Mouse (Mus musculus) CD4-positive, CD25-positive, alpha-beta regulatory T cell, adult 2 months (primary cell): ENCODE results near the gene Gm10277.

Source experiments
- DNase-seq: peaks from one replicate; pipeline ENCODE4 v3.0.0-alpha.2; 2012; ENCODE audit warnings: low read depth, low spot score

The Gm10277 gene

DNA sequence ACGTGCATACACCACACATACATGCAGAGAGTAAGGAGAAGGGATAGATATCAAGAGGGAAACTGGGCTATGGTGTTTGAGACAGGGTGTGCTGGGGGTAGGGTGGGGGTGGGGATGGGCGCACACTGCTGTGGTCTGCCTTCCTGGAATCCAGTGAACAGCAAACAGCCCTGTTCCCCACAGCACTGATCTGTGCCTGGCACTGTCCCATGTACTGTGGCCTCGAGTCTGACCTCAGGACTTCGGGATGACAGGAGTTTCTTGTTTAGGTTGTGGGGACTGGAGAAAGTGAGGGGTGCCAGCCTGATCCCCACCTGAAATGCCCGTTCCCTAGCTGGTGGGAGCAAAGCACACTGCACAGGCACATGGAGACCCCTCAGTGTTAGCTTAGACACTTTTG lies at the start of gene Gm10277:
Gene Gm10277, minus strand, starts transcription at position 41 of the 400 bp plus-strand sequence.
- no peak for DNase-seq

DNA sequence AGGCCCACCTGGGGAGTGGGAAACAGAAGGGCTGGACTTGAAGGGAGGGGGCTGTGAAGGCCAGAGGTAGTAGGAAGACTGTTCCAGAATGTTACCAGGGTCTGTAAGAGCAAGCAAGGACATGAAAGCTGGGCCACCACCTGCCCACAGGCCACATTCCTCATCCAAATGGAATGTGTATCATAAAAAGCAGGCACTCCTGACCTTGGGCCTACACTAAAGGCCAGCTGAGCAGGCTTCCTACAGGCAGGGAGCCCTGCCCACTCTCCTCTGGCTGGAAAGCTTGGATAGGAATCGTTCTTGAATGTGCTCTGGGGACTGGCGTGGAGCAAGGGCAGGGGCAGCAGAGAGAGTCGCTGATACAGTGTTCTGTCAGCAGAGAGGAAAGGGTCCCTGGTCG lies 49.2 kb upstream of the Gm10277 start:
- DNase-seq, result no peak

DNA sequence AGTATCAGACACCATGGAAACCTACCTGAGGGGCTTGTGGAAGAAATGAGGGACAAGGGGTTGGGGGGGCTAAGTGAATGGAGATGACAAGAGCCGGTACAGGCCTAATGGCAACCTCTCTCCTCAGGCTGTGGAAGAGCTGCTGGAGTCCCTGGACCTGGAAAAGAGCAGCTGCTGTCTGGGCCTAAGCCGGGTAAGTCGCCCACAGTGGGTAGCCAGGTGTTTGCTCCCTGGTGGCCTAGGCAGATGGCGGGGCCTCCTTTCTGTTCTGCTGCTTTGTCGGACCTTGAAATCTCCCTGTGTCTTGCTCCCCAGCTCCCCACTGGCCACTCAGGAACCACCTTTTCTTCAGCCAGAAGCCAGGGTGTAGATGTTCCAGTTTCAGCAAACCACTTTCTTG lies 48.7 kb upstream of the Gm10277 start:
- DNase-seq, result no peak

GRCm38 (mm10) chr11:77835109-77835508 lies 47.6 kb upstream of the Gm10277 start:
- DNase-seq, result peak; percentile 36

DNA sequence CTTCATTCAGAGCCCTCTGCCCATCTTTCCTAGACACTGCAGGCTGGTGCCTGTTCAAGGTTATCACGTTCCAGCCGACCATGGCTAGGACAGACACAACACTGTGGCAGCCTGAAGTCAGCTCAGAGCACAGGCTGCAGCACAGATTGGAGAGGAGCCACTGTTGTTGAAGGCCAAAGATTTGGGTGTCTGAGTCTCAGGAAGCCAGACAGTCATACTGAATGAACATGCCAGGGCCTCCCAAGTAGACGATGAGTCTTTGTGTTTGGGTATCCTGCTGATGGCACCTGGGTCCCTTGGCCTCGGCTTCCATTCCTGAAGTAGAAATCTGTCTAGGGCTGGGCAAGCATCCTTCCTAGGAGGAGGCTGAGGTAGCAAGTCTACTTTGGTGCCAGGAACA lies 45.0 kb upstream of the Gm10277 start:
- no peak for DNase-seq

DNA sequence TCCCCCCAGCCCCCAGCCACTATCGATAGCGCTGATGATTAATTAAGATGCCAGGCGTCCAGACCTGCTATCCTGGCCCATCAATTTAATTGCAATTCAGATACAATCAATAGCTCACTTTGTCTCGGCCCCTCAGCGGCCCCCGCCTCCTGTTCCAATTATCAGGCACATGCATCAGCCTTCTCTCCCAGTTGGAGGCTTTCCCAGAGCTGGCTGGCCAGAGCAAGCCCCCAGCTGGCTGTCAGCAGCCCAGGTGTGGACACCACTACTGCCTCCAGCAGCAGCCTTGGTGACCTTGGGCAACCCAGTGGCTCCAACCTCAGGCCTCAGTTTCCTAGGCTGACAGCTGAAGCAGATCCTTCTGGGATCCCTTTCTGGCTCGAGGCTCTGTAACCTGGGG lies 43.3 kb upstream of the Gm10277 start:
- no peak for DNase-seq

GRCm38 (mm10) chr11:77829043-77829841 lies 41.7 kb upstream of the Gm10277 start:
- no peak for DNase-seq

DNA sequence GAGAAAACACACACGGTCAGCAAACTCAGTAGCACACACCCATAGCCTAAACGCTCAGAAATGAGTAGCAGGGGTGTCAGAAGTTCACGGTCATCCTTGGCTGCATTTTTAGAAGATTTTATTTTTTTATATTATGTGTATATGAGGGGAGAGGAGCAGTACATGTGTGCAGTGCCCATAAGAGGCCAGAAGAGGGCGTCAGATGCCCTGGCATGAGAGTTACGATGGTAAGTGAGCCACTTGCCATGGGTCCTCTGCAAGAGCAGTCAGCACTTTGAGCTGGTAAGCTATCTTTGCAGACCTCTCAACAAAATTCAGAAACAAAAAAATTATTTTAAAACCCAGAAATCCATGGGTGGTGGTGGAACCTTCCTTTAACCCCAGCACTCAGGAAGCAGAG lies 40.6 kb upstream of the Gm10277 start:
- no peak for DNase-seq

GRCm38 (mm10) chr11:77827241-77827995 lies 39.9 kb upstream of the Gm10277 start:
- DNase-seq, result peak; percentile 89

DNA sequence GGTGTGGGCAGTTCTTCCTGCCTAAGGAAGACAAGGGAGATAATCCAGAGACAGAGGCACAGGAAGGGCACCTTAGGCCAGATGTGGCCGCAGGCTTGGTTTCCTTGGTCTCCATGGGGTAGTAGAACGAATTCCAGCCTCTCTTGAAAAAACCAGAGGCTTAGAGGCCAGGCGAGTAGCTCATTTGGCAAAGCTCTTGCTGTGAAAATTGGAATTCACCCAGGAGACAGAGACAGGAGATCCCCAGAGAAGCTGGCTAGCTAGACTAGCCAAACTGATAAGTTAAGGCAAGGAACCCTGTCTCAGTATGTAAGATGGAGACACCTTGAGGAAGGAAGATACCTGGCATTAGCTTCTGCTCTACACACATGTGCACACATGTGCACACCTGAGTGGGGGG lies 38.8 kb upstream of the Gm10277 start:
- no peak for DNase-seq

GRCm38 (mm10) chr11:77825853-77826252 lies 38.3 kb upstream of the Gm10277 start:
- DNase-seq, result peak; percentile 81

DNA sequence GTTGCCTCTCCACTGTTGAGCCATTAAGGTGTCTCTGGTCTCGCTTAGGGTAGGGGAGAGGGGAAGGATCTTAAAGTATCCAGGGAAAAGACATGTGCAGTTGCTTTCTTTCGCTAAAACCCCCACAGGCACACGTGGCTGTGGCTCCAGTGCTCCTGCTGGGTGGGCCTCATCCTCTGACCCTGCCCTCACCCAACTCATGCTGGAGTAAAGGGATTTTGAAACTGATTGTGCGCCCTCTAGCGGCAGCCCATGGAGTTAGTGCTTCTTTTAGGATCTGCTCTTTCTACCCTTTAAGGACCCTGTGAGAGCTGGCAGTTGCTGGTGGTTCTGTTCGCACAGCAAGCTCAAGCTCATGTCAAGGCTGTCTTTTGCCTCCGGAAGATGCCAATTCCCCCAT lies 35.2 kb upstream of the Gm10277 start:
- DNase-seq, result peak; percentile 80

DNA sequence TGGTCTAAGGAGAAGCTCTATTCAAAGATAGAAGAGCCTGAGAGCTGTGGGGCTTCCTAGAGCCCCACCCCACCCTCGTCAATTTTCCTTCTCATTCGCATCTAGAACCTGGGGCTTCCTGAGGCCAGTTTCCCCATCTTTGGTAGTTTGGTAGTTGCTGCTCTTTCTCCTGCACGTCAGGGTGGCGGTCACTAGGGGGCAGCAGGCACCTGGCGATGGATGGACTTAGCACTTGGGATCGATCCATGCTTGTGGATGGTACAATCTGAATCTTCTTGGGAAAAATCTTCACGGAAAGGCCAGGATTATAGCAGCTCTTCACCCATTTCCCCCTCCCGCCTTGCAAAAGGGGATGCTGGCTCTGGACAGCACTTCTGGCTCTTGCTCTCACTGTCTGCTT lies 34.1 kb upstream of the Gm10277 start:
- DNase-seq, result peak; percentile 71

DNA sequence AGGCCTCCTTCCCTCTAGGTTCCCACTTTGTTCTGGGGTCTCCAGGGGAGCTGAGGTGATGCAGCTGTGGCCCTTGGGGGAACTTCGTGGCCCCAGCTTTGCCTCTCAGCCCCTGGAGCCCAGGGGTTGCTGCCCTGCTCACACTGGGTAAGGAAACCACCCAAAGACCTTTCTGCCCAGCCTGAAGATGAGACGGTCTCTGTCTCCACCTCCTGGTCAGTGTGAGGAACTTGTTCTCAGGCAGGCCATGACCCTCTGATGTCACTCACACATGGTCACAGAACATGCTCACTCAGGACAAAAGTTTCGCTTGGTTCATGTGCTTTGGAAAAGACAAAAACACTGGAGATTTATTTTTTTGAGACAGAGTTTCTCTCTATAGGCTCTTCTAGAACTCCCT lies 28.5 kb upstream of the Gm10277 start:
- peak; percentile 93 for DNase-seq

GRCm38 (mm10) chr11:77813969-77814368 lies 26.4 kb upstream of the Gm10277 start:
- DNase-seq, result no peak

GRCm38 (mm10) chr11:77810018-77810417 lies 22.5 kb upstream of the Gm10277 start:
- no peak for DNase-seq

DNA sequence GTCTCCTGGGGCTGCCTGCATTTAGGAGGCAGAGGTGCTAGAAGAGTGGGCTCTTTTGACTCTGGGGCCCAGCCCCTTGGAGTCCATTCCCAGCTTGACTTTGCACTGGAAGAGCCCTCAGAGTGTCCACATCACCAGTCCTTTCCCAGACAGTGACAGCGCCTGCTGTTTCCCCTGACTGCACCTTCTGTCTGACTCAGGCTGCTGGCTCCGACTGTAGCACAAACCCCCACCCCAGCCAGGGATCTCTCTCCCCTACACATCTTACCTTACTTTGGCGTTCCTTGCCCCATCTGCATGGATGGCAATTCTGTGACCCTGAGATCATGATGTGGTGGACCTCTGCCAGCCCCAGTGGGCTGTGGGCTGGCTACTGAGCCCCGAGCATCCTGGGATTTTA lies 21.7 kb upstream of the Gm10277 start:
- no peak for DNase-seq

GRCm38 (mm10) chr11:77808051-77808465 lies 20.5 kb upstream of the Gm10277 start:
- DNase-seq, result no peak

DNA sequence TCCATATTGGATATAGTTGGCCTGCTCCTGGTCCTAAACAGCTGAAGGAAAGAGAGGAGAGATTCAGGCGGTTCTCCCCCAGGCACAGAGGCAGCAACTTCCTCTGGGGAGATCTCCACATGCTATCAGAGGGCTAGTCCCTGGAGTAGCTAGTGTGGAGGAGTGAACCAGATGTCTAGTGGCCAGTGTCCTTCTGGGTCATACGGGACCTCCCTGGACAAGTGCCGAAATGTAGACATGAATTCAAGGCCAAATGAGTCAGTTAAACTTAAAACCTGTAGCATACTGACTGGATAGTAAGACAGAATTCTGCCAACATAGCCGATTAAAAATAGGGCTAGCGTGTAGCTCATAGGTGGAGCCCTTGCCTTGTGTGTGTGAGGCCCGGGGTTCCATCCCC lies 19.3 kb upstream of the Gm10277 start:
- DNase-seq, result no peak

GRCm38 (mm10) chr11:77806218-77806617 lies 18.7 kb upstream of the Gm10277 start:
- DNase-seq, result no peak

DNA sequence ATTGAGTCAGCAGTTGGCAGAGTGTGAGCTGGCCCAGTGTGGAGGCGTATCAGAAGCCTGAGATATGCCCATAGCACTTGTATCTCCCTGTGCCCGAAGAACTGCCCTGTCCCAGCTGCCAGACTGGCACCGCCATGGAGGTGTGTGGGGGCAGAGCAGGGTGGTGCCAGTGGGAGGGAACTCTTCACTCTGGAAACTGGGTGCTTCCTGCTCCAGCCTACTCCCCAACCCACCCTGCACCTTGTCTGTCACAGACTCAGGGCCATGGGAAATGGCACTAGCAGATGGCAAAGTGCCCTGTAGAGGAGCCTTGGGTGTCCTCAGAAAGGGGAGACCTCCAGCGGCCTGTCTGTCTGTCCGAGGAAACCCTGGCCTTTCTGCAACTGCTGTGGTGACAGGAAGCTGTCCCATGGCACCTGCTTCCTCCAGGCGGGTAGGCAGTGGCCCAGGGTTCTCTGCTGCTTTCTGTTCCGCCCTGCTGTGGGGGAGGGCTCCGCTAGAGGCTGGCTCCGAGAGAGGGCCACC lies 14.9 kb upstream of the Gm10277 start:
- peak; percentile 74 for DNase-seq

DNA sequence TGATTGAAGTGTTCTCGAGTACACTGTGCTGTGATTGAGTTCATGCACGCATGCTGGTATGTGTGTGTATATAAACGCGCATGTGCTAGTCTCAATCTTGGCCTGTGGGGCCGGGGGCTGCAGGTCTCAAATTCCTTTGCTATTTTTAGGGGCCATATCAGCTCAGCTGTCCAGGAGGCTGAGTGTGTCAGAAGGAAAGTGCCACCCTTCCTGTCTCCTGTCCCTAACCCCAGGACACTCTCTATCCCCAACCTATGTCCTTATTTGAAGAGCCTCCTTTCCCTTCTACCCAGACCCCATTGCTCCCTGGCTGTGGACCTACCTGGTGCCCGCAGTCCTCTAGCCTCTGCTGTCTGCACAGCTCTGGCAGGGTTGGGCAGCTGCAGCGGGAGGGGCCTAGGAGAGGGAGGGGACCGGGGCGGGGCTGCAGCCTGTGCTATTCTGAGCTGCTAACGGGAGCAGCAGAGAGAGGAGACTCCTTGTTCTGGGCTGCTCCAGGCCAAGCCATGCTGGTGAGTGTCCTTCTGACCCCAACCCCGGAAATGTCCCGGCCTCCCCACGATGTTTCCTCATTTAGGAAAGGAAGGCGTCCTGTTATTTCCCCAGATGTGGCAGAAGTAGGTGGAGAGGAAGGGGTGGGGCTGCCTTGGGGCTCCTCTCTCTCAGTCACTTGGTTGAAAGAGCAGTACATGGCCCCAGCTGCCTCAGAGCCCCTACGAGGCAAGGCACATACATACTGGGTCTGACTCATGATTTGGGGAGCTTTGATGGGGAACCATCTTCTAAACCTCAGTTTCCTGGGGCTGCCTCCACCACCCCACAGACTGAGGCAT lies 13.5 kb upstream of the Gm10277 start:
- DNase-seq, result peak; percentile 83
